Mouse (Mus musculus): ENCODE results near the gene Emilin3. TPM values are rescaled to one million over a fixed set of nuclear protein-coding genes. Genes with fewer than 3 reads are reported as not detected.

The Emilin3 gene
- total RNA-seq, 4 experiments from 2014 or later: 0.57 to 3.0 (median 1.9) TPM

GRCm38 (mm10) chr2:160916714-160917113, 4.6 kb upstream of the Emilin3 start:
- DNase-seq (ENCODE audit: low spot score): no peak

- DNase-seq (ENCODE audit: low spot score): no peak
Measured at GRCm38 (mm10) chr2:160915821-160916610, 3.9 kb upstream of the Emilin3 start.

GRCm38 (mm10) chr2:160914656-160915055, 2.5 kb upstream of the Emilin3 start:
- DNase-seq (ENCODE audit: low spot score): no peak

- no peak for DNase-seq (ENCODE audit: low spot score)
Measured at GRCm38 (mm10) chr2:160911558-160912201, 448 bp downstream of the Emilin3 start.

- no peak for DNase-seq (ENCODE audit: low spot score)
Measured at GRCm38 (mm10) chr2:160910633-160911032, 1.5 kb downstream of the Emilin3 start.

- DNase-seq (ENCODE audit: low spot score): no peak
Measured at GRCm38 (mm10) chr2:160908607-160909006, 3.5 kb downstream of the Emilin3 start.

GRCm38 (mm10) chr2:160906101-160906500, 6.0 kb downstream of the Emilin3 start:
- DNase-seq (ENCODE audit: low spot score): no peak

GRCm38 (mm10) chr2:160905301-160905700, 6.8 kb downstream of the Emilin3 start:
- DNase-seq (ENCODE audit: low spot score): no peak

GRCm38 (mm10) chr2:160901656-160902412, 10.3 kb downstream of the Emilin3 start:
- DNase-seq (ENCODE audit: low spot score): no peak

GRCm38 (mm10) chr2:160891697-160892096, 20.4 kb downstream of the Emilin3 start:
- no peak for DNase-seq (ENCODE audit: low spot score)

GRCm38 (mm10) chr2:160891045-160891444, 21.1 kb downstream of the Emilin3 start:
- DNase-seq (ENCODE audit: low spot score): no peak

- DNase-seq (ENCODE audit: low spot score): no peak
Measured at GRCm38 (mm10) chr2:160887859-160888258, 24.3 kb downstream of the Emilin3 start.

GRCm38 (mm10) chr2:160887284-160887683, 24.8 kb downstream of the Emilin3 start:
- DNase-seq (ENCODE audit: low spot score): peak; percentile 85

GRCm38 (mm10) chr2:160886221-160886620, 25.9 kb downstream of the Emilin3 start:
- no peak for DNase-seq (ENCODE audit: low spot score)

- no peak for DNase-seq (ENCODE audit: low spot score)
Measured at GRCm38 (mm10) chr2:160884830-160885229, 27.3 kb downstream of the Emilin3 start.

GRCm38 (mm10) chr2:160883912-160884311, 28.2 kb downstream of the Emilin3 start:
- DNase-seq (ENCODE audit: low spot score): peak; percentile 87

GRCm38 (mm10) chr2:160882436-160882835, 29.7 kb downstream of the Emilin3 start:
- DNase-seq (ENCODE audit: low spot score): no peak

- DNase-seq (ENCODE audit: low spot score): no peak
Measured at GRCm38 (mm10) chr2:160881462-160882101, 30.5 kb downstream of the Emilin3 start.

- peak; percentile 85 for DNase-seq (ENCODE audit: low spot score)
Measured at GRCm38 (mm10) chr2:160880453-160881195, 31.5 kb downstream of the Emilin3 start, which contains the start of gene Lpin3. Gene Lpin3, plus strand, starts transcription at chr2:160880670.

GRCm38 (mm10) chr2:160876115-160876514, 36.0 kb downstream of the Emilin3 start:
- DNase-seq (ENCODE audit: low spot score): no peak
